Mouse (Mus musculus) T-helper 2 cell (primary cell): ENCODE data around the gene Npm3.

Experiments
- in situ Hi-C: fragments of 300-600 bp; cut with MboI, MseI; formaldehyde crosslinking; loops from one replicate; pipeline ENCODE4 v1.15.1; 2025; ENCODE audit warnings: high pct_unique_total_duplicates

Gene Npm3

DNA sequence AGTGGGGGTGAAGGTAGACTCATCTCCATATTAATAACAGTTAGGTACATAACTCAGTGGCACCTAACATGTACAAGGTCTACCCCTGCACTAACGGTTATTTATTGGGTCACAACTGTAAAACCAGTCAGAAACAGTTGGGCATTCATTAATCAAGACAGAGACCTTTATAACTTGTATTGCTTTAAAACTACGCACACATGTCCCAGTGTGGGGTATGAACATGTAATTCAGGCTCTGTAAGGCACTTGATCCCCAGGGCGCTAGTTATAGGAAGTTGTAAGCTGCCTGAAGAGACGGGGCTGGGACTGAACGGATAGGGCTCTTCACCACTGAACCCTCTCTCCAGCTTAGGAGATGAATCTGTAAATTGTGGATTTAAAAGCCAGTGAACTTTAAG lies 9.3 kb upstream of the Npm3 start:
- in situ Hi-C loops, result no loop called here

DNA sequence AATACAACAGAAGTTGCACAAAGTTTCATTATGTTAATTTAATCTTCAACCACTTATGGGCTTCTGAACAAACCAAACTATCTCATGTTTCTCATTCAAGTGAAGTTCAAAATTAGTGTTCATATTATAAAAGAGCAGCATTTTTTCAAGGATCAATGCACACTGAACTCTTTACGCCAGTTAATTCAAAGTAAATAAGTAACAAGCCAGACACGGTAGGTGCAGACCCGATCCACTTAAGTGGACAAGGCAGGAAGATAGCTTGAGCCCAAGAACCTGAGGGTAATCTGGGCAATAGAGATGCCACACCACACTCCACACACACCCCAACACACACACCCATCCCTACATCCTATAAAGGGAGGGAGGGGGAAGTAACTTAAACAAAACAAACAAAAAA lies 4.2 kb upstream of the Npm3 start:
- in situ Hi-C loops, result no loop called here

DNA sequence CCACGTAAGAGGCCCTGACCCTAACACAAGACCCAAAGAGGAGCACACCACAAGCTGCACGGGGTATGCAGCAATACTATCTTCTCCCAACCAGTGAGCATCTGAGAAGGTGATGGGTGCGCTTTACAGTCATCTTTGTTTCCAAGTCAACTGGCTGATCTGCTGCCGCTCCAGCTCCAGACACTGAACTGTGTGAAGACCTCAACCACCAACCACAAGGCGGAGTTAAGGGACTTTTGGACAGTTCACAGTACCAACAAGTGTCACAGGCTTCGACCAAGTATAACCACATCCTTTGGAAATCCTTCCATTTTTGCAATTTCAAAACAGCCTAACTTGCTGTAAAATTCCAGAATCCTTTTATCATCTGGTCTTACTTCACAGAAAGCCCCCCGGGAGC lies 2.5 kb upstream of the Npm3 start:
- in situ Hi-C loops, result no loop called here

DNA sequence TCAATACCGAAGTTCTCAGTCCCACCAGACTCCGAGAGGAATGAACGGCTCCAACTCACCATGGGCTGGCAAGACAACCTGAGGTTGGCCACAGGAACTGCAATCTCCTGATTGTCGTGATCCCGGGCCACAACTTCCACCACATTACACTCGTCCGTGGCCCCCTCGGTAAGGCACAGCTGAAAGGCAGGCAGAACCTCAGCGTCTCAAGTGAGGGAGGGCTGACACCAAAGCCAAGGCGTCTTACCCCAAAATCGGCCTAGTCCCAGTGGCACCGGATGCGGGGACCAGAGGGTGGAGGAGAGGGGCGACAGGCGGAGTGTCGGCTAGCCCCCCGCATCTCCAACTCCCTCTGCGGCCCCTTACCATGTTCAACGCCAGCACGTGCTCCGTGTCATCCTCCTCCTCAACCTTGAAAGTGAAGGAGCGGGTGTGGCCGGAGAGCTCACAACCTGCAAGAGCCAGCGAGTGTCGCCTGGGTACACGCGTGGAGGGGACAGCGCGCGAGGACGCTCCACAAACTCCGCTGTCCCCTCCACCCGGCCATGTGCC lies 624 bp downstream of the Npm3 start:
- in situ Hi-C loops, result loop anchor here (5.0 to 10.0 kb wide), 2 partner anchors 176 to 534 kb away; no protein-coding TSS in a partner anchor

DNA sequence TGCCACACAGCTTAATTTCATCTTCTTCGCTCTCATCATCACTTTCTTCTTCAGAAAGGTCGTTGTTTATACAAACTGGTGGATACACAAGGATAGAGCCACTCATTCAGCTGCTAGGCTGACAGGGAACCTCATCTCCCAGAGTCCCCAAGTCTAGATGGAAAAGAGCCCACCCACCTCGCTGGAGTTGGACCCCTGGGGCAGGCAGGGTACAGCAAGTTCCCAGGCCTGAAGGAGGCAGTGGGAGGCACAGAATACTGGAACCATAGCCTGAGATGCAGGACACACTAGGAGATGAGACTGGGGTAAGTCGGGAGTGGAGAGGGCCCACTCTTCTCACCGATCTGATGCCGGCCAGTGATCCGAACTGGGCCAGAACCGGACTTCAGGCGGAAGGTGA lies 1.2 kb downstream of the Npm3 start:
- in situ Hi-C loops, result loop anchor here (5.0 to 10.0 kb wide), 2 partner anchors 176 to 533 kb away; no protein-coding TSS in a partner anchor

DNA sequence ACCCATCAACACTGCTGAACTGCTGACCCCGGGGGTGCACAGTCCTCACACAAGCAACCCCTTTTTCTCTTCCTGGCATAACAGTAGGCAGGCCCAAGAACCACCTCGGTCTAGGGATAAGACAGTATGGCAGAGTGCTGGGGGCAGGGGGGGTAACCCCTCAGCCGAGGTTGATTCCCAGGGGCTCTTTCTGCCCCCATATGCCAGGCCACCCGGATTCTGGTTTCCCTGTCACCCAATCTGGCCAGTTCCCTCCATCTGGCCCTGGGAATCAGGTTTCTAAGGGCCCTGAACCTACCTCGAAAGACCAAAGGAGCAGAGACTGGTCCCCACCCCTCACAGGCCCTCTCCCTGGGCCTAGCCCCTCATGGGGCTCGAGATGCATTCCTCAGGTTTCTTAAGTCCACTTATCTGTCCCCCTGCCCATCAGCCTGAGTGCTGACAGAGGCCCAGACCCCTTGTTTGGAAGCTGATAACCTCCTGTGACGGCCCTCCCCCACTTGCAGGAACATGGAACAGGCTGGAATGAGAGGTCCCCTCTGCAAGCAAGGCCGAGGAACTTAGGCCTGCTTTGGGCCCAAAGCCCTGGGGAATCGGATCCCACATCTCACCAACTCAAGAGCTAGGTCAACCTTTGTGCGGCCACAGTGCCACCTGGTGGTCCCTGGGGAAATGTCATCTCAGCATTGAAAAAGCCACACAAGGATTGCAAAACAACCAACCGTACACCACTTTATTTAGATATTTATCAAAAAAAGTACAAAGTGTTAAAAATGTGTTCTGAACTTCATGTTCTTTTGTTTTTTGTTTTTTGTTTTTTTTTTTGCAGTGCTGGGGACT lies 2.1 kb downstream of the Npm3 start:
- in situ Hi-C loops, result loop anchor here (5.0 to 10.0 kb wide), 2 partner anchors 175 to 532 kb away; no protein-coding TSS in a partner anchor

DNA sequence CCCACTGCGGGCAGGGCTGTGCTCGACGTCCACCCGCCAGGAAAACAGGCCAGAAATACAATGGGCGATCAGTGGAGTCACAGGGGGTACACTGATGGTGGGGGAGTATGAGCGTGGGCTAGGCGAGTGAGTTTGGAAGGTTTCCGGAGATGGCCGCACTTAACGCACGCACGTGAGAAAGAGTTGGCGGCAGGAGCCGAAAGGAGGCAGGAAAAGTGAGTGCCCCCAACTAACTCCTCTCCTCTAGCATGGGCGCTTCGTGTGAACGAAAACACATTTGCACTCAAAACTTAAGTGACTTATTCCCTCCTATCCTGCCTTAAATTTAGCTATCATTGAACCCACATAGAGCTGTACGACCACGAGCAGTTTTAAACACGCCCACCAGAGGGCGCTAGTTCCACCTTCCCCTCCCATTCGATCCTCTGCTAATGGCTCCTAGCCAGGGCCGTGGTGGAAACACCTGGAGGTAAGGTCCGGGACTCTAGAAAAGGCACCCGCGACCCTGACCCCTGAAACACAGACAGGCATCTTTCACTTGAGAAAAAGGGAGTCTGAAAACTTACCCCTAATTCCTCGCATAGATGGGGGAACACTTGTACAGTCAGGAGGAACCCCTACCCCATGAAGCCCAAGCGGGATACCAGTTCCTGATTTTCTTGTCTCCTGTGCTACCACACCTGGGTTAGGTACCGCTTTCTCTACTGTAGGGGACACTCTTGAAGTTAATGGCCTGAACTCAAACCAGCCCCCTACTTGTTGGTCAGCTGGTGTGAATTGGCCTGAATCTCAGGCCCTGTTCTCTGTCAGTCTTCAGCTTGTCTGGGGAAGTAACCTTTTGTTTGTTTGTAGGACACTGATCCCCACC lies 3.0 kb downstream of the Npm3 start:
- in situ Hi-C loops, result loop anchor here (5.0 to 10.0 kb wide), 2 partner anchors 174 to 532 kb away; no protein-coding TSS in a partner anchor

DNA sequence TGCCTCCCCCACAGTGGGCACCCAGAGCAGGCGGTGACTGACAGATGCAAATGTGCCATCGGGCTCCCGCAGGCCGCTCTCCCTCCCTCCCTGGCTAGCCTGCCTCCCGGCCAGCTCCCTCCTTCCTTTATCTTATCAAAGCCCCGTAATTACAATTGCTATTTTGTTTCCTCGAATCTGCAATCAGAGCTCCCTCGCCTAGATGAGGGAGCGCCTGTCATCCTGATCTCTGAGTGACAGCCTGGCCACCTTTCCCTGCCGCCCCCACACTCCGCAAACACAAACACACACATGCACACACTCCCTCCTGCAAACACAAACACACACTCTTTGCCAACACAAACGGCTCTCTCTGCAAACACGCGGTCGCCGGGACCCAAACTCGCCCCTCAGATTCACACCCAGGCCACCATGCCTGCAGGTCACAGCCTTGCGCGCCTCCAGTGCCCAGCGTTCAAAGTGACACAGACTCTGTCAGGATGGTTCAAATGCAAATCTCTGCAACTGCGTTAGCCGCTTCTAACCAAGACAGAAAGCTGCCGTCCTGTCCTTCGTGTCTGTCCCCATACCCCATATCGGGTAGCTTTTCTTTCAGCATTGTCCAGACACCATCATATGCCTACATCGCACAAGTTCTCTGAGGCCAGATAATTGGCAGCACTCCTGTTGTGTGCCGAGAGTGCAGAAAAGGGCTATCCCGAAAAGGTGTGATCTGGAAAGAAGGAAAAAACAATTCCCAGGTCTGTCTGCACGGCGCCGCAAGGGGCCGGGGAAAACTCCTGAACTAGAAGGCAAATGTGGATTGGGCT lies 3.8 kb downstream of the Npm3 start:
- in situ Hi-C loops, result loop anchor here (5.0 to 10.0 kb wide), 2 partner anchors 173 to 531 kb away; no protein-coding TSS in a partner anchor

DNA sequence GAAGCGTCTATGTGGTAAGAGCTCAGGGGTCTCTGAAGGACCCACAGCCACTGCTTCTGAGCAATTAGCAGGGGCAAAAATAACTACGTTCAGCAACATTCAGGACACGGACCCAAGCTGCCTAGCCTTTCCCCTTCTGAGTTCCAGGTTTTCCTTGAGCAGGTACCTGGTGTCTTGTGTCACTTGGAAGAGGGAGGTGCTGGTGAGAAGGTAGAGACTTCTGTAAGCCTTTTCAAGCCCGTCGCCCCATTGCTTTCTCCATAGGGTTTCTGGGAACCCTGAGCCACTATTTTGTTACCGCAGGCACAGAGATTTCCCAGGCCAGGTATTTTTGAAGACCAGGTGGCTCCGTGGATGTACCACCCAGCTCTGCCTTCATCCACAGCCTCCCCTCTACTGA lies 5.8 kb downstream of the Npm3 start:
- in situ Hi-C loops, result loop anchor here (10.0 kb wide), 1 partner anchor 529 kb away; no protein-coding TSS in a partner anchor

DNA sequence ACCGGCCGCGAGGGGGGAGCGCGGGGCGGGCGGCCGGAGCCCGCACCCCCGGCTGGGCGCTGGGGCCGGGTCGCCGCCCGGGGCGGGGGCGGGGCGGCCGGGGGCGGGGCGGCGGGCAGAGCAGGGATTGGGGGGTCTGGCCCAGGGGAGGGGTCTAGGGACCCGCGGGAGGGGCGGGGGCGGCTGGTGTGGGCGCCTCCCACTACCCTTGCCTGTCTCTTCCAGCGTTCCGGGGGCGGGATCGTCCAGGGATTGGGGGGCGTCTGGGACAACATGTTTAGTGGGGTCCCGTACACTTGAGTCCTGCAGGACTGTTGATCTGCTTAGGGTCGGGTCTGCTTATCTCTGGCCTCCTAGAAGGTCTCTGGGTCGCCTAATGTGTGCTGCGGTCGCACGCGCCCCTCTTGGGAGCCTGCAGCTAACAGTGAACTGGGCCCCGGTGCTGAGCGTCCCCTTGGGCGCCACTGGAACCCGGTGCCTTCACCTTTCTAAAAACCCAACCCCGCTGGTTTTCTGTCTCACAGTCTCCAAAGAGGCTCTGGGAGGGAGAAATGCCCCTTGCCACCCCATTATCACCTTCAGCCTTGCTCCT lies 6.3 kb downstream of the Npm3 start:
- in situ Hi-C loops, result loop anchor here (10.0 kb wide), 1 partner anchor 528 kb away; no protein-coding TSS in a partner anchor

DNA sequence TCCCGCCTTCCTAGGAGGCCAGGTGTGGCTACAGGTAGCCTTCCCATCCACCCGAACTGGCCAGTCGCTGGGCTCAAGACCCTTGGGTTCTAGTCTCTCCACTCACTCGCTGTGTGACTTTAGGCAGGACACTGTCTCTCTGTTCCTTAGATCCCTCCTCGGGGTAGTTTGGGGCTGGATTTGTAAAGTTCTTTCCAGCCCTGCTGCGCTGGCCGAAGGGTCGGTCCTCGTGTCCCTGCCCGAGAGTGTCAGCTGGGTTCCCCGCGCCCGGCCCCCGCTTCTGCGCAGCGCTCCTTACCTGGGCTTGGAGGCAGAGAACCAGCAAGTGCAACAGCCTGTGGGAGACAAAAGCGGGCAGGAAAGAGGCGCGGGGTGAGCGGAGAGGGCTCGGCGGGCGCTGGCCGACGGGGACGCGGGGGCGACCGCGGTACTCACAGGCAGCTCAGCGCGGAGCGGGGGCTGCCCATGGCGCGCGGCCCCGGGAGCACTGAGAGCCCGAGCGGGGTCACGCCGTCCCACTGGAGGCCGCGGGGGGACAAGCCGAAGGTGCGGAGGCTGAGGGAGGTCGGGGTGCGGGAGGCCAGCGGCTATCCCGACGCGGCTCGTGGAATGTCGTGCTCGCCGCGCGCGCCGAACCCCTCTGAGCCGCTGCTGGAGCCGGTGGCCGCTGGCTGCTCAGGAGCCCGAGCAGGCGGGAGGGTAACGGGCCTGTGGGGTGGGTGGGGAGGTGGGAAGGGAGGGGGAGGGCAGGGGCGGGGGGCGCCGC lies 7.0 kb downstream of the Npm3 start, which contains the start of gene Fgf8:
TSS of gene Fgf8 (minus strand) at position 698 of the 766 bp plus-strand sequence.
- in situ Hi-C loops, result loop anchor here (10.0 kb wide), 1 partner anchor 528 kb away; no protein-coding TSS in a partner anchor

DNA sequence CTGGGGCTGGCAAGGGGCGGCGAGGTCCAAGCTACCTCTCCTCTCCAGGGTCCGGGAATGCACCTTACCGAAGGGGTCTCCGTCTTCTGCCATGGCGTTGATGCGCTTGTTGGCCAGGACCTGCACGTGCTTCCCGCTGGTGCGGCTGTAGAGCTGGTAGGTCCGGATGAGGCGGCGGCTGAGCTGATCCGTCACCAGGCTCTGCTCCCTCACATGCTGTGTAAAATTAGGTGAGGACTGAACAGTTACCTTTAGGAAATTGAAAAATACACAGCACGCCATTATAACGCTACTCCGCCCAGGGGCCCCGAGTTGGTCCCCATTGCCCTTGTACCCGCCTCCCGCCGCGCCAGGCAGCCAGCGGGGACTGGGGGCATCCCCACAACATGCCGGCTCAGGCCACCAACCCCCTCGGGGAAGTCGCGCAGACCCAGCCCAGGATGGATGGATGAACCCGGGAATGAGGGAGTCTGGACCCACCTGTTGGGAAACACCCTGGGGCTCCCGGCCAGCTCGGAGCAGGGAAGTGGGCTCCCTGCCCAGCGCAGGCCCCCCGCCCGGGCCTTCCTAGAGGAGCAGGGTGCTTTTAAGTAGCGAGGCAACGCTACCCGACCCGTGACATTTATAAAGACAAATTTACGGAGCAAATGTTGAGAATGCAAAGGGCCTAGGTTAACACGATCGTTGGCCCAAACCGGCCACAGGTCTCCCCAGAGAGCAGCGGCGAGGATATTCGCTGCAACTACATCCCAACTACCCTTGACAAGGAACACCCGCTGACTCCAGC lies 7.8 kb downstream of the Npm3 start:
- in situ Hi-C loops, result loop anchor here (10.0 kb wide), 1 partner anchor 527 kb away; no protein-coding TSS in a partner anchor

DNA sequence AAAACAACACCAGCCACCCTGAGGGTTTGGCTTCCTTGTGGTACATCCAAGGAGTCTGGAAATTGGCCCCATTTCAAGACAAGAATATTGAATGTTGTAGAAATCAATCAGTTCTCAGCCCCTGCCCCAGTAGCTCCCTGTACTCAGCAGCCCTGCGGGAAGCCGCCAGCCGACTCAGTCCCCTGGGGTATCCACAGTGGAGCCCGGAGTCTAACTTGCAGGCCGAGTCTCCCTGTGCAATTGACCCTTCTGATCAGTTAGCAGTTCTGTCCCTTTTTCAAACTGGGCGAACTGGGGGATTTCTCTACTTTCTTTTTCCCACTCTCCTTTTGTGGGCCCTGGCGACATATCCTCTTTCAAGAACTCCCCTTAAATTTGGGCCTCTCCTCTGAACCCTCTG lies 8.6 kb downstream of the Npm3 start:
- in situ Hi-C loops, result loop anchor here (10.0 kb wide), 1 partner anchor 526 kb away; no protein-coding TSS in a partner anchor

DNA sequence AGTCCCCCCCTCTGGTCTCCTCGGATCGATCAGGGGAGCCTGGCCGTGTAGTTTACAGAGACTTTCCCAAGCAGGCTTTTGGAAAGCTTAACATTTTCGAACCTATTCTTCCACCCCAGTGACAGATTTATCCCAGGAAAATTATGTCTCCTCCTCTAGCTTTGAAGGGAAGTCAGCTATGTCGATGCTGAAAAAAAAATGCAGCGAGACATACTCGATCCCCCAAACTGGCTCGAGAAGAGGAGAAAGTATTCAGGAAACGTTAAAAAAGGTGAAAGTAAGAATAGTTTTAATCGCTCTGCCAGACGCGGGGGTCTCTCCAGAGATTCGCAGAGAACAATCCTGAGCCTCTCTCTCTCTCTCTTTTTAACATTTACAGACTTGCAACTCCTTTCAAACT lies 9.2 kb downstream of the Npm3 start:
- in situ Hi-C loops, result loop anchor here (10.0 kb wide), 1 partner anchor 525 kb away; no protein-coding TSS in a partner anchor

DNA sequence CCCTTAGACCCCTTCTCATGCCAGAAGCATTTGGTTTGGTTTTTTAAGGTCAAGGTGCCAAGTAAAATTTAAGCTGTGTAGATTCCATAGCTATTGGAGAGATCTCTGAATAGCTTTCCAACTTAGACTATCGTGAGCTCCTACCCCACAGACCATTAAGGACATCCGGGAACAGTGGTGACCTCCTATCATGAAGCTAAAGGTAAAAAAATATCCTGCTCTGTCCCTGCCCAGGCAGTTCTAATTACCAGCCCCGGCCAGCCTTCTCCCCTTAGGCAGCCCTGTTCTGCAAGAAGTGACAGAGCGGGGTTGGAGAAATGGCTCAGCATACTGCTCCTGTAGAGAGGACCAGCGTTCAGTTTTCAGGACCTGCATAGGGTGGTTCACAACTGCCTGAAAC lies 10.9 kb downstream of the Npm3 start:
- in situ Hi-C loops, result no loop called here

DNA sequence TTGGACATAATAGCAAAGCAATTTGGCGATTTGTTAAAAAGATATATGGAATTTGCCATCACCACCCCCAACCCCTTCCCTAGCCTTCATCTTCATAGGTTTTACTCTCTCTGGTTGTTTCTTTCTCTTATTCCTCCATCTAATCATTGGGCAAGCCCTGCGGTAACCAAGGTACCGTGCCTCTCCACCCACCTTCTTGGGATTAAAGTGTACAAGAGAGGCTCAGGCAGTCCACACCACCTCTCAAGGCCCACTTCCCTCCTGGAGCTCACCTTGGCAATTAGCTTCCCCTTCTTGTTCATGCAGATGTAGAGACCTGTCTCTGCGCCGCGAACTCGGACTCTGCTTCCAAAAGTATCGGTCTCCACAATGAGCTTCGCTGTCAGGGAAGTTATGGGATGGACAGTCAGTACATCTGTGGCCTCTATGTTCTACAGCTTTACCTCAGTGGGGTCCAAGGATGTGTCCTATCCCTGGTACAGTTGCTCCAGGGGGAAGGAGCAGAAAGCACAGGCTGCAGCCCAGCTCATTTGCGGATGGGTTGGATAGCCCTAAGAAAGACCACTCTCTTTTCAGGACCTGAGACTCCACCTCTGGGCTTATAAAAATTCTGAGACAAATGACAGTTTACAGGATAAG lies 11.4 kb downstream of the Npm3 start:
- in situ Hi-C loops, result no loop called here

DNA sequence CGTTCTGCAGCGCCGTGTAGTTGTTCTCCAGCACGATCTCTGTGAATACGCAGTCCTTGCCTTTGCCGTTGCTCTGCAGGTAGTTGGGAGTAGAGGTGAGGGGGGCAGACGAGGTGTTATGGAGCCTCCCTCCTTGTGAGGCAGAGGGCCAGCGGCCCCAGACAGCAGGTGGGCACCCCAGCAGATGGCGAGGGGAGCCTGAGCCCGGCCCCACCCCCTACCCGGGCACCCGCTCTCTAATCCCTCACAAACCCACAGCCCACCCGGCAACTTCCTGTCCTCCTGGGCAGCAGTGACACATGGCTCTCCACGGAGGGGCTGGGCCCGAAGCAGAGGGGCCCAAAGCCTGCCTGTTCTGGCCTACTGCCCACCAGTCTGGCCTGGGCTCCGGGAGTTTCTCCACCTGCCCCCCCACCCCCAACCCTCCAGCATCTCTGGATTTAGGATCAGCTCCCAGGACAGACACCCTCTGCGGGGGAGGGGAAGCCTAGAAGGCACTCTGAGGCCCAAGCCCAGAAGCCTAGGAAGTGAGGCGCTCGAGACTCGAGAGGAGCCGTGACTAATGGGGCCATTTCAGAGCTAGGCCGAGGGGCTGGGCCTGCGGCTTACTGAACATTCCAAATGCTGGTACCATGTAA lies 12.1 kb downstream of the Npm3 start:
- in situ Hi-C loops, result no loop called here

DNA sequence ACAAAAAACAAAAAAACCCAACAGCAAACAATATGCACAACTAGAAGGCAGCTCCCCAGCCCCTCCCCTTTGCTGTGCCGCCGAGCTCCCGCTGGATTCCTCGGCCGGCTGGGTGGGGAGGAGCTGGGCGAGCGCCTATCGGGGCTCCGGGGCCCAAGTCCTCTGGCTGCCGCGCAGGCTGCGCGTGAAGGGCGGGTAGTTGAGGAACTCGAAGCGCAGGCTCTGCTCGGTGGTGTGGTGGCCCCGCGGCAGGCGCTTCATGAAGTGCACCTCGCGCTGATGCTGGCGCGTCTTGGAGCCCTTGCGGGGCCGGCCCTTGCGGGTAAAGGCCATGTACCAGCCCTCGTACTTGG lies 12.6 kb downstream of the Npm3 start:
- in situ Hi-C loops, result no loop called here
